Mouse (Mus musculus) adrenal gland, postnatal 36 days (tissue): ENCODE measurements around the gene Clhc1. TPM values are rescaled to one million over a fixed set of nuclear protein-coding genes. Genes with fewer than 3 reads are reported as not detected.
A peak's percentile ranks its signal among the peaks of the same experiment; 100 is the strongest.

ENCODE experiments used
- DNase-seq, 2 experiments: peaks; one replicate each; pipeline ENCODE4 v3.0.0; 2021; ENCODE audit warnings: mixed read lengths in 1 of 2
- total RNA-seq, 2 experiments: library from RNA; stranded (reverse); gene quantifications; 2 replicates each; pipeline ENCODE4 v1.2.3; 2021

Gene Clhc1
- total RNA-seq, 2 experiments from 2014 or later, result 0.46 to 0.50 TPM

DNA sequence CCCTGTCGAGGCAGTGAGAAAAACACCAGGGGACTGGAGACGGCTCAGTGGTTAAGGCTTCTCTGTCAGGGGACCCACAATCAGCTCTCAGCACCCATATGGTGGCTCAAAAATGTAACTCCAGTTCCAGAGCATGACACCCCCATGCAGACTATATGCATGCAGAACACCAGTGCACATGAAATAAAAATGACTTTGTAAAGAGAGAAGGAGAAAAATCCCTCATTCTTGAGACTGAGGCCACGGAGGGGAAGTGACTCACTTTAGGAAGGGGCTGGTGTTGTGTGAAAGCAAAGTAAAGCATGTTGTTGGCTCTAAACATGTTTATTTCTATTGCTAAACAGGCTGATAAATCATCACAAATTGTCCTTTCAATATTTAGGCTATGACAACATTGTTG, 13.2 kb downstream of the Clhc1 start:
- no peak for DNase-seq

GRCm38 (mm10) chr11:29563406-29563805, 15.7 kb downstream of the Clhc1 start:
- DNase-seq, result no peak

DNA sequence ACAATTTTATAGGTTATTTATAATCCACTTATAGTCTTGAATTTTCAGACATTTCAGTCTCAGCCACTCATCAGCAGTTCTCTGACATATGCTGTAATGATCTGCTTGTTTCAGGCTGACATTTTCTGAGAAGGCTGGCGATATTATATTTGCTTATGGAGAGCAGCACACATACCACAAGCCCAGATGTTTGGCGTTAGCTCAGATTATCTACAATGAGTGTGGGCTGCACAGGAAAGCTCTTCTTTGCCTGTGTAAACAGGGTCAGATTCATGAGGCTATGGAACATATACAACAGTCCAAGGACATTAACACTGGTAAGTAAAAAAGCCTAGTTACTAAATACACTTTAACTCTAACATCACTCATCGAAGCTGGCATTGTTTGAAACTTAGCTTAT, 23.8 kb downstream of the Clhc1 start:
- DNase-seq, result no peak

DNA sequence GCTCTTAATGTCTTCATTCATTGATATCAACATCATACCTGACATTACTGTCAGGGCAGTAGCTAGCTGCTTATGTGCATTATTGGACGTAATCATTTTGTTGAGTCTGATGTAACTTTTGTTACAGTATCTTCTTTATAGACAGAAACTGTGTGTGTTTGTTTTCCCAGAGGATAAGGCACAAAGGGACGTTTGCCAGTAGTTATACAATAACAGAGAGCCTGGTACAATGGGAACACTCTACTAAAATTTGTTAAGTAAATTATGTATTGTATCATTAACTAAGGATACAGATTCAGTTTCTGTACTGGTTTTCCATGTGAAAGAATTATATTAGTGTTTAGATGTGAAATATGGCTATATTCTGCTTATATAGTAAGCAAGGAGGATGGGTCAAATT, 24.9 kb downstream of the Clhc1 start:
- DNase-seq, result no peak

DNA sequence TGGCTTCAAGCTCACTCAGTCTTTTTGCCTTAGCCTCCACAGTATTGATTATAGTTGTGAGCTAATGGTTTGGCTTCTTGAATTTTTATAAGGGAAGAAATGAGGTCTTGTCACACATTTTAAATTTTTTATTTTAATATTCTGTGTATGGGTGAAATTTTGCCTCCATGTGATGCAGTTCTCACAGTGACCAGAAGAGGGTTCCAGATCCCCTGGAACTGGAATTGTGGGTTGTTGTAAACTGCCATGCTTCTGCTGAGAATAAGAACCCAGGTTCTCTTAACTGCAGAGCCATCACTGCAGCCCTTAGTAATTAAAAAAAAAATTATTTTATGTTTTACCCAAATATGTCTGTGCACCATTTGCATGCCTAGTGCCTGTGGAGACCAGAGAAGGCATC, 31.9 kb downstream of the Clhc1 start:
- peak; percentile 5 to 12 for DNase-seq

DNA sequence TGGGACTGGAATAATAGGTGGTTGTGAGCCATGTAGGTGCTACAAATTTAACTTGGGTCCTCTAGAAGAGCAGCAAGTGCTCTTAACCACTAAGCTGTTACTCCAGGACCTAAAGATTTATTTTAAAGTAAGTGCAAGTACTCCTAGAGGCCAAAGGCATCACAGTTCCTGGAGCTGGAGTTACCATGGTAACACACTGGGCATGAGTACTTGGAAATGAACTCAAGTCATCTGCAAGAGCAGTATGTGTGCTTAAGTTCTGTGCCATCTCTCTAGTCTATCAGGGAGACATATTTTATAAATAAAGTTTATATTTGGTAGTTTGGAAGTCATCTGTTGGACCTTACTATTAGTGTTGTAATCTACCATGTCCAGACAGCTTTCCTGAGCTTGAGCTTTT, 47.5 kb downstream of the Clhc1 start:
- DNase-seq, result no peak

DNA sequence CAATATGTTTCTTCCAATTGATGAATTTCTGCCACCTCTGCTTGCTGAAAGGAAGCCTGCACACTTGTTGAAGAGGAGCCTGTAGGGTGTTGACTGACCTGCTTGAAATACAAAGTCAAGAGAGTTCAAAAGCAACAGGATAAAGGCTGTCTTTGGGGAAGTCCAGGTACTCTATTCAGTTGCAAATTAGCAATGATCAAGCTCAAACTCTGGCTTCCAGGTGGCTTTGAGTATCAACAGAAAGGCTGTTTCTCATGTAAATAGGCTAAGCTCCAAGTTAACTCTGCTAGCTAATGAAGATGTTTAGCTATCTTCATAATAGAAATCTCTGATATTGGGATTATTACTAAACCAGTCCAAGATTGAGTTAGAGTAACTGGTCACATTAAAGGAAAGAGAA, 49.4 kb downstream of the Clhc1 start:
- no peak for DNase-seq

- no peak for DNase-seq
Observed at GRCm38 (mm10) chr11:29599000-29599399, 51.2 kb downstream of the Clhc1 start.

- no peak for DNase-seq
Observed at GRCm38 (mm10) chr11:29603581-29603980, 55.8 kb downstream of the Clhc1 start.

GRCm38 (mm10) chr11:29607465-29607990, 59.8 kb downstream of the Clhc1 start:
- DNase-seq, result peak in 1 of 2 experiments; percentile 3

- no peak for DNase-seq
Observed at GRCm38 (mm10) chr11:29609756-29610468, 62.2 kb downstream of the Clhc1 start.

GRCm38 (mm10) chr11:29612007-29612406, 64.3 kb downstream of the Clhc1 start:
- DNase-seq, result no peak

DNA sequence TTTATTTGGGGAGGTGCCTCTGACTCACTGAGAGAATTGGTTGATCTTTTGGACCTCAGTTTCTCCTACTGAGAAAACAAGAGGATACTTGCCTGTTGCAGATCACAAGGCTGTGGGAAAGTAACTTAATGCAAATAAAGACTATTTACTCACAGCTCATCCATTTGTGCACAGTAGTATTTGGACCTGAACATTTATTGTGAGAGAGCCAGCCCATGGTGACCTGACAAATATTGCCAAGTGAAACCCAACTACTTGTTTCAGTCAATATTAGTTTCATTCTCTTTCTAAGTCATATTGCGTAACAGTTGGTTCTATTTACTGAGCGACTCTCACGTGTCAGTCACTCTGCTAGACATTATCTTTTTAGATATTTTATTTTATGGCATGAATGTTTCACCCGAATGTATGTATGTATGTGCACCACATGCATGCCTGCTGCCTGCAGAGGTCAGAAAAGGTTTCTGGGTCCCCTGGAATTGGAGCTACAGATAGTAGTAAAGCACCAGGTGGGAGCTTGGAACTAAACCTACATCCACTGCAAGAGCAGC, 65.5 kb downstream of the Clhc1 start:
- no peak for DNase-seq

DNA sequence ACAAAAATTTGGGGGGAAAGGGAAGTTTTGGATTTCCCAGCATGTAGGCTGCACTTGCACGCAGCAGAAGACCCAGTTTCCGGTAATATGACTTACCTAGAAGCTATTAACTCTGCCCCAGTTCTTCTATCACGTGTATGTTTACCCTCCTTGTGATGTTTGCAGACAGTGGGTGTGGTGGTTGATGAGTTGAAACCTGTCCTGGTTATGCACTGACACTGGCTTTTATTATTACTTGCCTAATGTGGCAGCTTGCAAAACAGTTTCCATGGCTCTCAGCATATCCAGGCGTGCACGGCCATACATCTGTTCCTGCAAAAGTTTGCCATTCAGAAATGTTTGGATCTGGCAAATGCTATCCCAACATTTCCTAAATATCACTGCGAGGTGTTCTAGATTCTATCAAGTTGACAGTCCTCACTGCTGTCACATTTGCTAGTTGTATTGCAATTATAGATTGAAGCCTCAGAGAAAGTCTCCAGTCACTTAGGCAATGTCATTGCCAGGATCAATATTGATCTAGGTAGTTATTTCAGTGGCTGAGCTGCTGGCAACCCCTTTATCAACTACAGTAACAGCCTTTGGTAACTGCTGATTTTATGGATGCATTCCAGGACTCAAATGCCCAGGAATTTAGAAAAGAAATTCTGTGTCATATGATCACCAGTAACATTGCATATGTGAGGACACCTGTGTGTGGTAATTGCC, 66.6 kb downstream of the Clhc1 start:
- no peak for DNase-seq

DNA sequence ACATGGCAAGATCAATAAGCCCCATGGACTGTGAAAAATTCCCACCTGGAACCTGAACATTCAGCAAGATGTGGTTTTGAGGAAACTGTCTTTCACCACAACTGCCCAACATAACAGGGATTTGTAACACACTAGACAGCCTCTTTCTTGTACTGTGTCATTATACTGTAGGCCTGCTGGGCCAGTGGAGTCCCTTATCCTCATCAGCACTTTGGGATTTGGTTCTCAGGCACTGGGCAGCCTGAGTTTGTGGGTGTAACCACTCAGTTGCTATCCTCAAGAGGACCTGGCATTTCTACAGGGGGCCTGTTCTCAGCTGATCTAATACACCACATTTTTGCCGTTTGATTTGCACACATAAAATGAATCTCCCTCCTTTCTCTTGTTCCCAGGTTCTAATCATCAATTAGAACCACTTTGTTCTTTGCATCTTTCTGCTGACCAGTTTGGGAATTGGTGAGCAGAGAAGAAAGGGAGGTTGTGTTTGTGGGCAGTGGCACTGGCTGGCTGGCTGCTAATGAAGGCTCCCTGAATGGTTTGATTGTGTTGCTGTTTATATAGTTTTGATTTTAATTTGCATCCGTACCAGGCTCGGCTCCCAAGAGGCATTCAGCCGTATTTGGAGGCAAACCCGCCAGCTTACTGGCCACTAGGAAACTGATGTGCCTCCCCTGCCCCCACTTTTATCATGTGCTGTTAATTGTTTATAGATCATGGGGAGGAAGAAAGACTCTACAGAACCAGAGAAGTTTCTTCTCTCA, 74.5 kb downstream of the Clhc1 start:
- no peak for DNase-seq

GRCm38 (mm10) chr11:29623327-29623726, 75.6 kb downstream of the Clhc1 start:
- DNase-seq, result no peak

- DNase-seq, result no peak
Observed at GRCm38 (mm10) chr11:29626541-29626940, 78.8 kb downstream of the Clhc1 start.

GRCm38 (mm10) chr11:29627706-29628105, 80.0 kb downstream of the Clhc1 start:
- DNase-seq, result no peak
